Comparison of ENCODE assay signal across 8 mouse cellular contexts in genomic region chr4:108458201-108458741, GRCm38 (mm10). TPM values are rescaled to one million over a fixed set of nuclear protein-coding genes. Genes with fewer than 3 reads are reported as not detected.
DNase-seq lines count a peak whose midpoint lies in the region; ATAC-seq and TF ChIP-seq lines count a peak whose summit lies in the region.

No protein-coding gene starts in this region.

- peaks cover 7% of the 10 kb centered on the region; the same call in 1 of the 2 replicates for H3K79me2 ChIP-seq in liver, adult 2 months (ENCODE audit: control insufficient read depth, insufficient read depth, low read length)

- no peaks in the 10 kb centered on the region for H3K36me3 ChIP-seq in liver, adult 2 months (ENCODE audit: control insufficient read depth, insufficient read depth, low read length)
- H3K36me3 ChIP-seq in hindbrain, embryonic 13.5 days = no peaks in the 10 kb centered on the region
- peaks cover 15% of the 10 kb centered on the region for H3K36me3 ChIP-seq in midbrain, embryonic 10.5 days

- peak; percentile 41 for DNase-seq in liver, adult 2 months (ENCODE audit: extremely low read depth, low read depth, low spot score)
- no peak for DNase-seq in liver
- peak; percentile 21 for DNase-seq in c-Kit-positive CD71-positive TER-119-negative erythroid progenitor cells, embryonic 14.5 days (ENCODE audit: low read depth)
- DNase-seq in midbrain, embryonic 10.5 days (ENCODE audit: low spot score) = peak; percentile 21
- peak; percentile 19 for DNase-seq in thymus, postnatal 25 days
- no peak for DNase-seq in gastrocnemius, adult 8-10 months (ENCODE audit: low spot score in 2 of 2)
- DNase-seq in gastrocnemius, postnatal 14 days = no peak

- 9% methylated on average over 5 of the region's 5 CpGs for WGBS in liver, adult 2 months
- 38% methylated on average over 5 of the region's 5 CpGs for WGBS in hindbrain, embryonic 13.5 days
- WGBS in midbrain, embryonic 10.5 days = 39% methylated on average over 5 of the region's 5 CpGs

- no peak overlapping the region for H3K9ac ChIP-seq in liver, adult 2 months (ENCODE audit: low read depth, low read length)
- H3K9ac ChIP-seq in hindbrain, embryonic 13.5 days = peak overlapping the region; percentile 97

- intact Hi-C loops in gastrocnemius, postnatal 14 days (cut with DNase I; ENCODE audit: low total_unique reads) = loop anchor here (5.0 kb wide), 1 partner anchor 51 kb away; the partner anchor contains the start of gene Gpx7

- H3K4me3 ChIP-seq in liver, adult 2 months (ENCODE audit: insufficient read depth, low read depth, low read length) = no peak overlapping the region
- H3K4me3 ChIP-seq in hindbrain, embryonic 13.5 days = peak overlapping the region; percentile 92
- peak overlapping the region; percentile 99 for H3K4me3 ChIP-seq in midbrain, embryonic 10.5 days

- ATAC-seq in hindbrain, embryonic 13.5 days (ENCODE audit: low FRiP score) = no peak

- no peak for TF ChIP-seq CTCF in liver, adult 2 months (IDR thresholded peaks at IDR 0.05; ENCODE audit: low read depth, low read length)

- TF ChIP-seq POLR2A in liver, adult 2 months (IDR thresholded peaks at IDR 0.05; ENCODE audit: extremely low read depth, insufficient read depth, low read length) = no peak

- H3K4me2 ChIP-seq in hindbrain, embryonic 13.5 days = peak overlapping the region; percentile 69

- H3K27me3 ChIP-seq in liver, adult 2 months (ENCODE audit: control insufficient read depth, insufficient read depth, low read length) = no peaks in the 10 kb centered on the region
- no peaks in the 10 kb centered on the region for H3K27me3 ChIP-seq in hindbrain, embryonic 13.5 days
- H3K27me3 ChIP-seq in midbrain, embryonic 10.5 days (ENCODE audit: low read depth, poor library complexity, severe bottlenecking) = no peaks in the 10 kb centered on the region

- 0 out of 2 replicates have a peak overlapping the region, but pooled peaks have one; percentile 2 for H3K27ac ChIP-seq in liver, adult 2 months (replicated peaks; ENCODE audit: insufficient read depth, low read depth, low read length)
- H3K27ac ChIP-seq in hindbrain, embryonic 13.5 days = peak overlapping the region; percentile 100
- H3K27ac ChIP-seq in midbrain, embryonic 10.5 days (replicated peaks) = peak overlapping the region; percentile 99

- H3K4me1 ChIP-seq in liver, adult 2 months (ENCODE audit: control insufficient read depth, insufficient read depth, low read length) = peaks cover 12% of the 10 kb centered on the region
- H3K4me1 ChIP-seq in hindbrain, embryonic 13.5 days (replicated peaks) = peaks cover 17% of the 10 kb centered on the region
- peaks cover 30% of the 10 kb centered on the region for H3K4me1 ChIP-seq in midbrain, embryonic 10.5 days

- no peaks in the 10 kb centered on the region for H3K9me3 ChIP-seq in hindbrain, embryonic 13.5 days
- H3K9me3 ChIP-seq in midbrain, embryonic 10.5 days (replicated peaks) = no peaks in the 10 kb centered on the region; the same call in 1 of the 2 replicates

RNA-seq across cellular contexts. Expression of gene Tut4, which starts 1.0 kb away (rescaled TPM):
- 30.3 and 34.6 TPM in 2 replicates for total RNA-seq in liver, adult 2 months (2014; rRNA removed)
- 17.8 and 23.6 TPM in 2 replicates for polyA plus RNA-seq in liver, adult 2 months (2012; rRNA removed)
- polyA plus RNA-seq in hindbrain, embryonic 13.5 days (2015; fragmentation: Nextera tagmentation; extraction: Ambion mirVana) = 67.6 and 81.8 TPM in 2 replicates
- polyA plus RNA-seq in midbrain, embryonic 10.5 days (2016; fragmentation: Nextera tagmentation; extraction: Ambion mirVana) = 72.7 and 80.9 TPM in 2 replicates
- total RNA-seq in gastrocnemius, adult 8-10 months (2022) = 10 to 100 TPM; 16.8 to 33.6 (median 19.6) TPM
- 10 to 100 TPM; 13.0 to 17.3 TPM for total RNA-seq in gastrocnemius, postnatal 14 days (2021)

RNA-seq across cellular contexts. Expression of gene Gpx7, which starts 51.5 kb away (rescaled TPM):
- 3.5 and 3.7 TPM in 2 replicates for total RNA-seq in liver, adult 2 months (2014; rRNA removed)
- polyA plus RNA-seq in liver, adult 2 months (2012; rRNA removed) = 2.0 and 3.2 TPM in 2 replicates
- polyA plus RNA-seq in hindbrain, embryonic 13.5 days (2015; fragmentation: Nextera tagmentation; extraction: Ambion mirVana) = 34.1 and 35.8 TPM in 2 replicates
- polyA plus RNA-seq in midbrain, embryonic 10.5 days (2016; fragmentation: Nextera tagmentation; extraction: Ambion mirVana) = 52.1 and 52.8 TPM in 2 replicates
- 10 to 100 TPM in 1 of 4 experiments, 1 to 10 TPM in 3; 5.0 to 11.8 (median 5.7) TPM for total RNA-seq in gastrocnemius, adult 8-10 months (2022)
- 10 to 100 TPM; 12.8 to 17.8 TPM for total RNA-seq in gastrocnemius, postnatal 14 days (2021)

Comparison
In these comparisons a context has a peak if more than half of its experiments do, and no peak if none do; other contexts are left out.
1. DNase-seq: peak in liver, adult 2 months (single experiment), c-Kit-positive CD71-positive TER-119-negative erythroid progenitor cells, embryonic 14.5 days (single experiment), midbrain, embryonic 10.5 days (single experiment) and thymus, postnatal 25 days (single experiment); none in liver (single experiment), gastrocnemius, adult 8-10 months (0 of 2) and gastrocnemius, postnatal 14 days (single experiment).
2. H3K27ac ChIP-seq: peak in every context shown above with its lines; median percentile 100 in hindbrain, embryonic 13.5 days; 99 in midbrain, embryonic 10.5 days; 2 in liver, adult 2 months.